Mouse (Mus musculus): ENCODE measurements around the gene 1700029I15Rik. TPM values are rescaled to one million over a fixed set of nuclear protein-coding genes. Genes with fewer than 3 reads are reported as not detected.

The 1700029I15Rik gene
- 1 to 10 TPM; 7.6 to 9.4 TPM for total RNA-seq (2021)
- long read RNA-seq, experiment 1, partial matches to known transcripts: 0 of 1 reads
- long read RNA-seq, experiment 1, other reads (novel, unspliced or antisense): 0 of 1 reads
- long read RNA-seq, experiment 2, partial matches to known transcripts: 0 of 1 reads
- long read RNA-seq, experiment 2, other reads (novel, unspliced or antisense): 0 of 1 reads

DNA sequence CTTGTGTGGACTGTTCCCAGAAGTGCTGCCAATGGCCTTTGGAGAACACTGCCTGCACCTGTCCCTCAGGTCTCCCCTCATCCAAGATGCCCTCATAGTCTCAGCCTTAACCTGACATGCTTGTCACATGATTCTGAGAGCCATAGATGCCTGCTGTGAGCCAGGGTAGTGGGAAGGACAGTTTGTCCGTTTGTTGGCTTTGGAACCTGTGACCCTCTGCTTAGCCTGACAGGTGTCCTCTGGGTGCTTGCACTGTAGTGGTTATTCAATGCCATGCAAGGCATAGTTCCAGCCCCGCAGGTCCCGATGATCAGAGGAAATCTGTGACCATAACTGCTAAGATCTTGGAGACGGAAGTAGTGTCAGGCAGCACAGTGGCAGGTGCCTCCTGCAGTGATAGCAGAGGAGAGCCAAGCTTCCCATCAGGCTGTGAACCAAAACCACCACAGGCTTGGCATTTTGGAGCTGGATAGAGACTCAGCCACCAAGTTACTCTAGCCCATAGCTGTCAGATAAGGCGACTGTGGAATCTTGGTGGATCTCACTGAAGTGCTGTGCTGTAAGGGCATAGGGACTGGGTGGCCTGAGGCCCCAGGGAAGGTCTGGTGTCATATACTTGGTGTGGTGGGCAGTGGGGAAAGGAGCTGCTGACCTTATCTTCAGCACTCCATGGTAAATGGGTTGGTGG lies at the start of gene 1700029I15Rik:
Gene 1700029I15Rik (plus strand): TSS at position 638 of the 688 bp plus-strand sequence.
- DNase-seq: no peak

DNA sequence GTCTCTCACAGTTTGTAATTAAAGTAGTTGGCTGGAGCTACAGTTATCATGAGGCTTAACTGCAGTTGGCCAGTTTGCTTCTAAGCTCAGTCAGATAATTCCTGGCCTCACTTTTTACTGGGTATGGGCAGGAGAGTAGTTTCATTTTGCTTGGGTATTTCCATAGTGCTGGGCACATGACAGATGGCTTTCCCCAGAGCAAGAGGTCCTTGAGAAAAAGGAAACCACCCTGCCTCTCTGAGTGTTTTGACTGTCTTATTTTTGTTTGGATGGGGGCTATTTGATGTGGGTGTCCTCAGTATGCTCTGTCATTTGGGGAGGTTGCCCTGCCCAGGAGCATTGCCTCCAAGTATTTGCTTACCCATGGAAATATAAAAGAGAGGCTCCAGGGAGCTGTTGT lies 39.9 kb upstream of the 1700029I15Rik start:
- DNase-seq: no peak

GRCm38 (mm10) chr2:92347191-92347590 lies 35.1 kb upstream of the 1700029I15Rik start:
- DNase-seq: no peak

DNA sequence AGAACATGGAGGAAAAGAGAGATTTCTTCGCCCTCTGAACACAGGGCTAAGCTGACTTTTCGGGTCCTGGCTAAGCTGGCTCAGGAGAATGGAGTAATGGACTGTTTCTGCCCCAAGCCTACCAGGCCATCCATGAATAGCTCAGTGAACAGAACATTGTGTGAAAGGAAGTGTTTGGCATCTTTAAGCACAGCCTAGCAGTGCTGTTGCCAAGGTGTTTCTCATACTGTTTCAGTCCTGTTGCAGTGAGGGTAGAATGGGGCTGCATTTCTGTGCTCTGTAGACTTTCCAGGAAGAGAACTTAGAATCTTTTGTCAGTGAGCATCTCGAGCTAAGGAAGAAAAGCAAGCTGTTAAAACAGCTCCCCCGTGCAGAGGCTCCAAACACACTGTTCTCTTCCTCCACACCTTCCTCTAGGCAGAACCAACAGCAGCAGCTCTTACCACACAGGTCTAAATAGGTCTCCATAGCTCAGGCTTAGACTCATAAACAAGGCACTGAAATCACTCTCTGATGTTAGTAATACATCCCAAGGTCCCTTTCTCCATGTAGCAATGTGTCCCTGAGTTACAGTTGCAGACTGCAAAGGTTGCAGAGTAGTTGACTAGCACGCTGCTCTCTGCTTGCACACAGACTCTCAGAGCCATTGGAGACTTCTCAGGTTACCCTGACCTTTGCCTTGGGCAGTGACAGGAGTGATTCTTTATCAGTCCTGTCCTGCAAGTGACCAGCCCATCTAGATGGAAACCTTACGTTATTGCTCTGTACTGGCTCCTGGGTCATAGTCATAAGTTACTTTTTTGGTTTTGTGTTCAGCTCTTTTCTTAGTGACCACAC lies 32.5 kb upstream of the 1700029I15Rik start:
- peak; percentile 70 for DNase-seq

DNA sequence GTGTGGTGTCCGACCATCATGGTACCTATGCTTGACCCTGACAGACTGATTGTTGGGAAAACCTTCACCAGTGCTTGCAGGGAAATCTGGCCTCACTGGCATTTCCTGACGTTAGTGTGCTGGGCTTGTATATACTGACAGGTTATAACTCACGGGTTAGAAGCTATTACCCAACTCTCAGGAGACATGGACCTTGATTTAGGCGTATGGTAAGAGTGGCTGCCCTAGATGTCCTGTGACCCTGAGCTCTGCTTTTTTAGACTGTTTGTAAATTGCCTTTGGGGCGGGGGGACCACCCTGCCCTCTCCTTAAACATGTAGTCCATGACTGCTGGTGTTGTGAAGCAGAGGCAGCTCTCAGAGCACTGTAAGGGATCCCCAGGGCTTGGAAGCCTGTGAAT lies 31.7 kb upstream of the 1700029I15Rik start:
- DNase-seq: peak; percentile 56

DNA sequence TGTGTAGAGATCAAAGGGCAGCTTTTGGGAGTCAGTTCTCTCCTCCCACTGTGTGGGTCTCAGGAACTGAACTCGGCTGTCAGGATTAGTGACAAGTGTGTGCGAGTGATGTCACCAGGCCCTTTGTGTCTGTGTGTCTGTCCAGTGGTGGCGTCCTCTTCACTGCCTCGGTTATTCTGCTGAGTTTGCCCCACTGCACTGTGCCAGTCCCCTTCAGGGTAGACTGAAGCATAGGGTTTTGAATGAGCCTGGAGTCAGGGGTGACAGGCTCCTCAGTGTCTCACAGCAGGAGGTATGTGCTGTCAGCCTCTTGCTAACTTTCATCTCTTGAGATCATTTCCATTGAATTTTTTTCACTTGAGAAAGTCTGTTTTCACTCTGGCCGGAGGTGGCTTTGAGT lies 28.9 kb upstream of the 1700029I15Rik start:
- no peak for DNase-seq

DNA sequence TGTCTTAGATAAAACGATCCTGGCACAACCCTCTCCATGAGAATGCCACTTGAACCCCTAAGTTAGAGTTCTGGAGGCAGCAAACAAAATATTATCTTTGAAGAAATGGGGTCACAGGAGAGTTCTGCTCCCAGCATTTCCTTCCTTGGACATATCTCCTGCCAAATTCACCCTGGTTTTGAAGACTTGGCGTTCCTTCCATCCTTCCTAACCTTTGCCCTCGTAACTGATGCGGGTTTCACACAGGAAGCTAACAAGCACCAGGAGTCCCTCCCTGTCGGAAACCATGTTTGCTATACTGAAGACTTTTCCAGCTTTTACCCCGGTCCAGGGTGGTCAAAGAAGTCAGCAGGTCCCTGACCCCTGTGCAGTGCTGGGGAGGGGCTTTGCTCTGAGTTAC lies 28.1 kb upstream of the 1700029I15Rik start:
- peak; percentile 4 for DNase-seq

DNA sequence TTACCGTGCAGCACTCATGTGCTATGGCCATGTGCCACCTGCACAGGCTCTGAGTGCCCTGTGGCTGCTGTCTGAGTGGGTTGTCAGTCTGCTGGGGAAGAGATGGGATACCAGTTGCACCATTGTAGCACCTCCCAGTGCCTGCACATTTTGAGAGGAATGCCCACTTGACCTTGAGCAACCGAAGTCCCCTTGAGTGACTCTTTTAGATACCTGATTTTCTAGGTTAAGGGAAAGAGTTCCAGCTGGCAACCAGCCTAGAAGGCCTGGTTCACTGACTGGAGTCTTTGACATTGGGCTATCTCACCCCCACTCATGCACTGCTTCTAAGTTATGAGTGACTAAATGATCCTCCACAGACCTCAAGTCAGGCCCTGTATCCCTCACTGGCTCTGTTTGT lies 23.0 kb upstream of the 1700029I15Rik start:
- DNase-seq: no peak

DNA sequence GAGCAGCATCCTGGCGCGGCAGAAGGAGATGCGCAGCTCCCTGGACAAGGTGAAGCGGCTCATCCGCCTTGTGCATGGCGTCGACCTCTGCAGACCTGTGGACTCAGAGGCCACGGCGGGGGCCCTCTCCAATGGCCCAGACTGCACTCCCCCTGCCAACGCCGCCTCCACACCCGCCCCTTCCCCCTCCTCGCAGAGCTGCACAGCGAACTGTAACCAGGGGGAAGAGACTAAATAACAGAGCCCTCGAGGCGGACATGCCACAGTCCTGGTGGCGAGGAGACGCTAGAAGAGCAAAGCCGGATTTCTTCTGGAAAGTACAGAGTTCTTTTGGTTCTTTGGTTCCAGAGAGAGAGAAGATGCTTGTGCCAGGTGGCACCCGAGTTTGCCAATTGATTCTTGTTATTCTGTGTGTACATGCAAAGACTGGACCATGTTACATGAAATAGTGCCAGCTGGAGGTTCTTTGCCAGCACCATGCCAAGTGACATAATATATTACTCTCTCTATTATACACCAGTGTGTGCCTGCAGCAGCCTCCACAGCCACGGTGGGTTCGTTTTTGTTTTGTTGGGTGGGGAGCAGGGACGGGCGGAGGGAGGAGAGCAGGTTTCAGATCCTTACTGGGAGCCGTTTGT lies 22.0 kb upstream of the 1700029I15Rik start:
- peak; percentile 51 for DNase-seq

GRCm38 (mm10) chr2:92360893-92361292 lies 21.4 kb upstream of the 1700029I15Rik start:
- peak; percentile 53 for DNase-seq

- DNase-seq: no peak
These were observed 20.5 kb upstream of the 1700029I15Rik start for GRCm38 (mm10) chr2:92361795-92362194.

- no peak for DNase-seq
These were observed 19.6 kb upstream of the 1700029I15Rik start for GRCm38 (mm10) chr2:92362571-92363228.

DNA sequence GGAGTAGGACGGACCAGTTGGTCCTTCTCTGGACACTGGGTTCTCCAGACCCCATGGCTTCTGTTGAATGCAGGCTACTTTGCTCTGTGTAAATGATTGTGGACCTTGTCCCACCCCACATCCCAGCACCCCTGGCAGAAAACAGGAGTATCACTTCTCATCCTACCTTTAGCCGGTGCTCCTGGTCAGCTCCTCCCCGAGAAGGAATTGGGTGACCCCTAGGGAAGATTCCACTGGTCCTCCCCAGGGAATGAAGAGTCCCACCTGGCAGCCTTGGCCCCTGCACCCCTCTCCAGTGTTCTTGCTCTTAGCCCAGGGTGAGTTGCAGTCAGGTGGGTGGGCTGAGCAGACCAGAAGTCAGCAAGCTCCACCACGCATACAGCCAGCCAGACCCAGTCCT lies 18.3 kb upstream of the 1700029I15Rik start:
- DNase-seq: no peak

GRCm38 (mm10) chr2:92365568-92365967 lies 16.8 kb upstream of the 1700029I15Rik start:
- DNase-seq: no peak

DNA sequence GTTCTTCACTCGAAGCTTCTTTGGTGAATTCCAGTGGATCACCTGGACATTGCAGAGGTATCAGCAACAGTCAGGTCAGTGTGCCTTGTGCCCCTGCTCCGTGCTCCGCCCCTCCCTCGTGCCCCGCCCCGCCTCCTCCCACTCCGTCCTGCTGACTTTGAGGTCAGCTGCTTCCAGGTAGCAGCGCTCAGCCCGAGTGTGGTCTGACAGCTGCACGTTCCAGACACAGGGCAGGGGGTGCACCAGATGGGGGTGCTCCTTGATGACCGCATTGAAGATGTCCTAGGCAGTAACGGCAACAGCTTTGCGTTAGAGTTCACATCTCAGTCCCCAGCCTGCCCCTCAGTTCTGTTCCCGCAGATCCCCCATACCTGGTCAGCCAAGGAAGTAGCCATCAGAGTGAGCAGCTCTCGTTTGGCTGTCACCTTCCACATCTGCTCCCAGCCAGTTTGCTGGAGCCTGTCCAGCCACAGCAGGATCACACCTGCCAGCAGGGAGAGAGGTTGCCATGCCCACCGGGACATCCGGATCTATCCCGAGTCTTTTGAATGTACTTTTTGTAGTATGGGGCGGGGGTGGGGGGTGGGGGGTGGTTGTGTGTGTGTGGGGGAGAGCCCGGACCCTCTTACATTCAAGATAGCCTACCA lies 14.8 kb upstream of the 1700029I15Rik start:
- no peak for DNase-seq

DNA sequence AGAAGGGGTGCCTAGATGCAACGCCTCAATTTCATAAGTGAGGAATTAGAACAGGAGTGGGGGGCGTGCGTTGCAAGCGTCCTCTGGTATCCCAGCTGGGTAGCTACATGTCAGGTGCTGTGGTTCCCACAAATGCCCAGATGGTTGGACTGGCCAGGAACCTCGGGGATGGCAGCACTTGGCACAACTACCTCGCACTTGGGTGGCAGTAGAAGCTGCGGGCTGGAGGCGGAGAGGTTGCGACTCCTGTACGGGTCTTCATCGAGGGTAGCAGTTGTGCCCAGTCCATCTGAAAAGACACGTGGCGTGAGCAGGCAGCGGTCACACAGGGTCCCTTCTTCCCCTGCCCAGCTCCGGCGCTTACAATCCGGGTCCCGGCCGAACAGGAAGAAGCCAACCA lies 12.0 kb upstream of the 1700029I15Rik start:
- no peak for DNase-seq

GRCm38 (mm10) chr2:92370821-92371805 lies 11.2 kb upstream of the 1700029I15Rik start:
- DNase-seq: peak; percentile 63

DNA sequence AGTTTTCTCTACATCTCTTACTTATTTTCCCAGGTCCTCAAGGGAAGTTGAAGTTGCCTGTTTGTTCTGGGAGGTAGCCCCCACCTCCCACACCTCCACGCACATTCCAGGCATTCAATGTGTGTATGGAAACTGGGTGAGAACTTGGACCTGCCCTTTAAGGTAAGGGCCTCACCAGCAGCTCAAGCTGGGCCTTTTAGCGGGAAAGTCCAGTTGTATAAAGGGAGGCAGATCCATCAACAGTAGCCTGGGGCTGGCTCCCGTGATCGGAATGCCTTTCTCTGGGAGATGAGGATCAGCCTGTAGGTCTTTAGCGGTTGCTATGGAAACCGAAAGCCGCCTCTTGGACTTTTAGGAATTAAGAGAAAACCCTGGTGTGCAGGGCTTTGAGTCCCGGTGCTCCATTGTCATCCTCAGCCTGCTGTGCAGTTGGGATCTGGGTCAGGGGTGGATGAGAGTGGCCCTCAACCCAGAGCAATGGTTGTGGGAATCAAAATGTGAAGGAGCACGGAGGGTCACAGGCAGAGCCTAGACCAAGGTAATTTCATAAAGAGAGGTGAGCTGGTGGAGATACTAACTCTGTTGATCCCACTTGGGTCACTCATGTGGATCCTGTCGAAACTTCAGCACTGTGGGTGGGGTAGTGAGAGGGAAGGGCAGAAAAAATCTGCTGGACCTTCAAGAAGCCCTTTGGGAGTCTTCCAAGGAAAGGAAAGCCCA lies 10.2 kb upstream of the 1700029I15Rik start:
- no peak for DNase-seq

DNA sequence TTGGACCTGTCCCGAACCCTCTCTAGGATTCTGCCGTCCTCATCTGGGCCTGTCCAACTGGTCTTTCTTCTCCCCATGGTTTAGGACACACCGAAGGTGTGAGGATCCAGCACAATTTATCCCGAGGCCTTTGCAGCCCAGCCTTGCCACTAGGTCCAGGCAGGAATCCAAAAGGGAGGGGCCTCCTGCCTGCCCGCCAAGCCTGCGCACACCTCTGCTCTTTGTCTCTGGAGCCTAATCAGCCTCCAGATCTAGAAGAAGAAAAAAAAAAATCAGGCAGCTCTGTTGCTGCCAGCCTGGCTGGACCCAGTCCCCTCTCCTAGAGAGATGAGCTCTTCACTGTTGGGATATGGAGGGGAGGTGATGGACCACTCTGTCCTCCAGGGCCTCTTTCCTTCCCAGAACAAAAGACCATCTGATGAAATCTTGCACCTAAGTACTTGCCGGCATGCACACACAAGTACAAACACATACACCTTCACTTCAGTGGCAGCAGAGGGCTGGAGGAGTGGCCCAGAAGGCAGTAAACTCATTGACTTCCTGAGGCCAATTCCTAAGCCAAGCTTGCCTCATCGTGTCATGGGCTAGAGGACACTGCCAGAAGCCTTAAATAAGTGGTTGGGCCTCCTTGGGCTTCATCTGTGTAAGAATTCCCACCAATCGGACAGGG lies 9.4 kb upstream of the 1700029I15Rik start:
- peak; percentile 83 for DNase-seq

Data from adrenal gland, postnatal 10 days (tissue).